Mouse (Mus musculus): ENCODE data around the gene Tfdp2.

GRCm38 (mm10) chr9:96284916-96285315, 88.8 kb downstream of the Tfdp2 start:
- TF ChIP-seq POLR2A (IDR thresholded peaks at IDR 0.05; ENCODE audit: insufficient read length, low read depth) (no peak), MAX (IDR thresholded peaks at IDR 0.05; ENCODE audit: low read depth) (no peak), TCF12 (IDR thresholded peaks at IDR 0.05; ENCODE audit: insufficient read depth, poor library complexity, severe bottlenecking) (no peak)

All from myocyte (in vitro differentiated cells).